Mouse (Mus musculus) embryo, embryonic 11 days (tissue): ENCODE results near the gene Arhgap27.
A peak's percentile ranks its signal among the peaks of the same experiment; 100 is the strongest.
"Not testable (repeated sequence)": the region's sequence is repeated elsewhere in the genome, so short reads cannot be mapped to it uniquely, and the experiment has no call there.

ENCODE experiments used
- DNase-seq: peaks from one replicate; pipeline ENCODE4 v3.0.0-alpha.2; 2015

The Arhgap27 gene

GRCm38 (mm10) chr11:103290841-103291240, 72.7 kb downstream of the Arhgap27 start:
- not testable (repeated sequence) for DNase-seq

GRCm38 (mm10) chr11:103288291-103288963, 75.1 kb downstream of the Arhgap27 start:
- DNase-seq = no peak

DNA sequence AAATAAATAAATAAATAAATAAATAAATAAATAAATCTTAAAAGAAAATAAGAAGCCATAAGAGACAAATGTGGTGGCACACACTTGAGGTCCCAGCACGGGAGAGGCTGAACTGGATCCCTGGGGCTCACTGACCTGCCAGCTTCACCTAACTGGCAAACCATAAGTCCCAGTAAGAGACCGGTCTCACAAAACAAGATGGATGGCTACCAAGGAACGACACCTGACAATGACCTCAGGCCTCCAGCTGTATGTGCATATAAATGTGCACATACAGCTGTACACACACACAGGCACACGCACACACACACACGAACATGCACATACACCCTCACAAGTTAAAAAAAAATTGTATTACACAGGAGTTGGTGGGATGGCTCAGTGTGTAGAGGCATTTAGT, 76.6 kb downstream of the Arhgap27 start:
- DNase-seq = no peak

DNA sequence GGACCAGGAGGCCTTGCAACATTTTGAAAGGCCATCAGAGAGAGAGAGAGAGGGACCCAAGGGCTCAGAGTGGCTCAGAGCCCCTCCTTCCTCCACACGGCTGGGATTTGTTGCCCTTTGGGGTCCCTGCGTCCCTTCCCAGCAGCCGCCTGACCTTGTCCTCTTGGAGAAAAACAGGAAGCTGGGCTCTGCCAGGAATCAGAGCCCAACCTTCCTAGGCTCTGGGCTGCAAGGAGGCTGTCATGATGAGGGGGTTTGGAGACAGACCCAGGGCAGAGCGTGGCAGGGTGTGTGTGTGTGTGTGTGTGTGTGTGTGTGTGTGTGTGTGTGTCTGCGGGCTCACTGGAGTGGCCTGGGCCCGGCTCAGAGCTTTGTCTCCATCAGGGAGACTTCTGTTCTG, 77.5 kb downstream of the Arhgap27 start:
- DNase-seq = peak; percentile 37

GRCm38 (mm10) chr11:103285276-103285675, 78.2 kb downstream of the Arhgap27 start:
- no peak for DNase-seq

DNA sequence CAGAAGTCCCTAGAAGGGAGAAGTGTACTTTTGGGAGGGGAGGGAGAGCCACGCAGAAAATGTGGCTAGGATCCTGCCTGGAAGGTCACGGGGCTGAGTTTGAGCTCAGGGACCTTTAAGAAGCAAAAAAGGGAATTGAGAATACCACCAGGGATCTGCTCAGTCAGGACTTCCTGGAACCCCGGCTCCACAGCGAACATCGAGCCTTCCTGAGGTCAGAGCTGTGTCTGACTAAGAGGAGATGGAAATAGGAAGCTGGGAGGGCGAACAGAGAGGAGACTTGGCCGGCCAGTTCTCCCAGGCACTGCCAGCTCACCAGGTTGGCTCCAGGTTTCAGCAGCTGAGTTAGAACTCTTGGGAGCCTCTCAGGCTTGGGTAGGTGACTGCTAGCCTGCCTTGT, 81.7 kb downstream of the Arhgap27 start:
- no peak for DNase-seq
